Mouse (Mus musculus) kidney, adult 9 months (tissue): ENCODE data around the gene Plxna2.

Source experiments
- DNase-seq: peaks from one replicate; pipeline ENCODE4 v3.0.0; 2022

Plxna2 gene

DNA sequence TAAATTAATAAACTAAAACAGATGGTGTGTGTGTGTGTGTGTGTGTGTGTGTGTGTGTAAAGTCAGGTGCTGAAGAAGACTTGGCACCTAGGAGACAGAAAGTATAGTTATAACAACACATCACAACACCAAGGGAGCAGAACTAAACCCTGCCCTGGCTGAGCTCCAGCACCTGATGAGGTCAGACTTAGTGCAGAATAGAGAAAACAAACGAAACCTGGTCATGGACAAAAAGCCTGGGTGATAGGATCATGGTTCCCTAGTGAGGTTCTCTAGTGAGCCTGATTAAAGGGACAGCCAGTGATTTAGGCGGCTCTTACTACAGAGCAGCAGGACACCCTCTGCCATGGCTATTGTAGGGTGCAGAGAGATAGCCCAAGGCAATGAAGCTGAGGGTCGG, 218.2 kb downstream of the Plxna2 start:
- DNase-seq: no peak

DNA sequence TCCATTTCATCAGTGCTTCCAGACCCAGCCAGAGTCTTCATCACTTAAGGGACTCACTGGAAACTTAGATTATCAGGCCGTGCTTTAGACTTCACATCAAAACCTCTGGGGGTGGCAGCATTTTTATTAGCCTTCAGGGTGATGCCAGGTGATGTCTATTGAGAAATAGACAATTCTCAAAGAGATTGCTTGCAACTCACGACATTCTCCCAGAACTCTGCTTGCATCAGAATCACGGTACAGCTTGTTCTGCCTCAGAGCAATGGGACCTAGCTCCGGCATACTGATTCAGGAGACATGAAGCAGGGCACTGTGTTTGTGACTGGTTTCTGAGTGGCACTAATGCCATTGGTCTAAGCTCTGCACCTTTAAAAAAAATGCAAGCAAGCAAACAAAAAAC, 218.7 kb downstream of the Plxna2 start:
- DNase-seq: no peak

DNA sequence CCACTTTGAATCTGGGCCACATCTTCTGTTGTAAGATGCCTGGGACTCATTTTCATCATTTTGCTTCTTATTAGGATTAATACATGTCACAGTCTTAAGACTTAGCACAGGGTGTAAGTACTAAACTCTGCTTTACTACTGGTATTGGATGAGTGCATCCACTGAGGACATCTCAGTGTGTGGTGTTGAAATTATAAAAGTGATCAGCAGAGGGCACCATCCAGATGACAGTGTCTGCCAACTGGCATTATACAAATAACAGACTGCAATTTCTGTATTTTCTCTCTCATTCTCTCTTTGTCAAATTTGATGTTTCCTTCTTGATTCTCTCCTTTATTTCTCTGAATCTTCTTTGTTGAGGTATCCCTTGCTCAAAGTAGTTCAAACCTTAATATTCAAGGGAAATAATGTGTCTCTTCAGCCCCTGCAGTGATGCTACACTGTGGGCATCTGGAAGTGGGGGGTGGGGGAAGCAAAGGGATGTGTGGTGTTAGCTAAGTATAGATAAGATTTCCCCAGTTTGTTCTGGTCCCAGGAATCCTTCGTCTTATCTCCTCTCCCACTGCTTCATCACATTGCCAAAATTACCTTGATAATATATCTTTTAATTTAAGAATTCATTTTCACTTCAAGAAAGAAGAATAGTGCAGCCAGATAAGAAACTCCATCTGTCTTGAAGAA, 221.4 kb downstream of the Plxna2 start:
- DNase-seq: peak; percentile 46

DNA sequence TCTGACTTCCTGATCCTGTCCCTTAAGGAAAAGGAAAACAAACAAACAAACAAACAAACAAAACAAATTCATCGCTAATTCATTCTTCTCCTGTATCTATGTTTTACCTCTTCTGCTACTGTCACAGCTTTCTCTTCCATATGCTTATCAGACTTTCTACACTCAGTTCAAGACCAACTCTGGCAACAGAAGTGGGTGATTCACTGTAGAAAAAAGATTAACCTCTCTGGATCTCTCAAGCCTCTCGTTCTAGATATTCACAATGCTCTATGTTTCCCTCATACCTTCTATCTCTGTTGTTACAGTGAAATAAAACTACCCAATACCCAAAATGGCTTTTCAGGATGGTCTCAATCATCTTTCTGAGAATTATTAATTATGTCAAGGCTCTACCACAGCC, 225.0 kb downstream of the Plxna2 start:
- DNase-seq: no peak

DNA sequence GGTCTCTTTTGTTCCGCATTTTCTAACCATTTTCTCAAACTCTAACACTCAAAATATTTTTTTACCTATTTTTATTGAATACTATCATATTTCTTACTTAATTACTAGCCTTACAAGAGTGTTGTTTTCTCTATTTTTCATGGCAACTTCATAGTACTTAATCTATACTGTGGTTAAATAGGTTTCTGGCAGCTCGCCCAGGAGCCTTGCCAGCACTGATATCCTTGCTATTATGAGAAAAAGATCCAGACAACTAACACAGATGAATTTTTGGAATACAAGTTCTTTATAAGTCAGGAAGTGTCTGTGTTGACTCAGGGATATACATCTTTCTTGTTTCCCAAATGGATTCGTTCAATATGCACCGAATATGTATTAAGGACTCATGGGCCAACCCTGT, 229.0 kb downstream of the Plxna2 start:
- DNase-seq: no peak

DNA sequence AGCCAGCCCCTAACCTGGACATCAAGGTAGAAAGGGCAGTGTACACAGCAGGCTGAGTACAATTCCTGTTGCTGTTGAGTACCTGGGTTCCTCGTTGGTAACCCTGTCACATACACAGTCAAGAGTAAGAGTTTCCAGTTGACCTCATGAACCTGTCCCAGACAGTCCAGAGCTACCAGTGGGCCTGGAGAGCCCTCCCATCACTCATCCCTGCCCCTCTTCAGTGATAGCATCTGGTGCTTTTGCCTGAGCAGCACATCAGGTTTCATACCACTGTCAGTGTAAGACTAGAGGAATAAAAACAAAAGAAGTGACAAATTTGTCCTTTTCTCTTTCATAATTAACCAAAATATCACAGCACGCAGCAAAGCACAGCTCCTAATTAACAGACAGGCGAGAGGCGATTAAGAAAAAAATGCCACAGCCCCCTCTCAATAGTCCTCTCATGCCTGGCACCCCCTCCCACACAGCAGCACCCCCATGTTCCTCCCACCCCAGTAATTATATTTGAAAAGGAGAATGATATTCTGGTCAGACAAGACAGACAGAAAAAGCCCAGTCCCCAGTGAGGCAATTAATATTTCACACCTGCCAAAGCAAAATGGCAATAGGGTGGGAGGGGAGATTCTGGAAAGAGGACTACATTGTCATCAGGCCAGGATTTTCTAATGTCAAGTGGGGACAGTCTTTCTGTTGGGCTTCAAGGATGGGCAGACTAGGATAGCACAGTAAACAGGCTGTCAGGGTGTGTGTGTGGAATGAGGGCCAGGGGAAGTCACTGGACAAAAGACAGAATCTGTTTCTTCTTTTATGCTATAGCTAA, 233.4 kb downstream of the Plxna2 start:
- DNase-seq: no peak

DNA sequence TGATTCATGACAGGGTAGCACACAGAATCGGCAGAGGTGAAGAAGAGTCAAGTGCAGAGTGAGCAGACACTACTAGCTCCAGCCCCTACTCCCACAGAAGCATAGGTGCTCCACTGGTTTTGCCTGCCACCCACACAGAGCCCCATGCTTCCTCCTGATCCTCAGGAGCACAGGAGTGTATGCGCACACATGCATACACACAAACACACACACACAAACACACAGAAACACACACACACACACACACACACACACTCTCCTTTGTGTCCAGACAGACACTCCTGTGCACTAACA, 234.0 kb downstream of the Plxna2 start:
- no peak for DNase-seq
